16 mouse cellular contexts compared by ENCODE assay signal in genomic region chr6:17932806-17933205, GRCm38 (mm10).
DNase-seq lines count a peak whose midpoint lies in the region; ATAC-seq lines count a peak whose summit lies in the region.
"Had no signal": no experiment of that assay in that cellular context is flagged by ENCODE, and none has a peak within 500 bp of the region (broad histone marks: within the 10 kb centered on the region; RNA-seq: fewer than 3 reads in every experiment).

No protein-coding gene starts in this region.

- no peak overlapping the region for H3K4me2 ChIP-seq in forebrain, embryonic 16.5 days (ENCODE audit: low read length)
- H3K4me2 ChIP-seq in forebrain, embryonic 11.5 days (ENCODE audit: low read depth, low read length, severe bottlenecking): no peak overlapping the region
- H3K4me2 ChIP-seq in liver, embryonic 16.5 days (ENCODE audit: low read depth, low read length): no peak overlapping the region

- no peak for DNase-seq in forebrain, embryonic 11.5 days (ENCODE audit: low spot score)
- no peak for DNase-seq in liver
- DNase-seq in ovary, adult 18-20 months (ENCODE audit: low spot score): peak; percentile 26
- DNase-seq in ovary, postnatal 14 days (ENCODE audit: low spot score): no peak
- DNase-seq in adipocyte (ENCODE audit: low spot score): peak; percentile 20
- DNase-seq: adrenal gland, adult 8-10 months; adrenal gland, postnatal 36 days; cerebellum, adult 2 months; cerebellum, postnatal 10 days; gastrocnemius, postnatal 36 days; heart, adult 11 months had no signal

- WGBS in forebrain, embryonic 16.5 days: 90% methylated on average over 8 of the region's 8 CpGs
- 89% methylated on average over 8 of the region's 8 CpGs for WGBS in forebrain, embryonic 11.5 days
- WGBS in liver, embryonic 16.5 days (ENCODE audit: insufficient replicate concordance): 71% methylated on average over 8 of the region's 8 CpGs

- ATAC-seq in forebrain, embryonic 16.5 days: 0 out of 2 replicates have a peak, but pooled peaks have one; percentile 11
- no peak for ATAC-seq in forebrain, embryonic 11.5 days (replicated peaks; ENCODE audit: low FRiP score)
- ATAC-seq in liver, embryonic 16.5 days (ENCODE audit: low read depth): 0 out of 2 replicates have a peak, but pooled peaks have one; percentile 30
- ATAC-seq: hindbrain, embryonic 16.5 days had no signal

- peaks cover 9% of the 10 kb centered on the region for H3K36me3 ChIP-seq in forebrain, embryonic 16.5 days (ENCODE audit: control insufficient read depth, insufficient read depth)
- H3K36me3 ChIP-seq in forebrain, embryonic 11.5 days (ENCODE audit: control insufficient read depth, insufficient read depth, low read length): no peaks in the 10 kb centered on the region
- H3K36me3 ChIP-seq in liver, embryonic 16.5 days (ENCODE audit: control insufficient read depth, insufficient read depth): no peaks in the 10 kb centered on the region

- no peak overlapping the region for H3K4me3 ChIP-seq in forebrain, embryonic 16.5 days (replicated peaks; ENCODE audit: low read length)
- no peak overlapping the region for H3K4me3 ChIP-seq in forebrain, embryonic 11.5 days (ENCODE audit: low read depth, low read length)
- H3K4me3 ChIP-seq in liver, embryonic 16.5 days (ENCODE audit: low read depth, low read length): no peak overlapping the region
- H3K4me3 ChIP-seq: embryonic facial prominence, embryonic 10.5 days had no signal

- H3K27me3 ChIP-seq in forebrain, embryonic 16.5 days (replicated peaks; ENCODE audit: control insufficient read depth, insufficient read depth, low read length): no peaks in the 10 kb centered on the region
- H3K27me3 ChIP-seq in forebrain, embryonic 11.5 days (ENCODE audit: control insufficient read depth, insufficient read depth, low read length): no peaks in the 10 kb centered on the region
- H3K27me3 ChIP-seq in liver, embryonic 16.5 days (ENCODE audit: control insufficient read depth, insufficient read depth, low read depth, low read length): no peaks in the 10 kb centered on the region
- H3K27me3 ChIP-seq: CH12.LX had no signal

- no peak overlapping the region for H3K27ac ChIP-seq in forebrain, embryonic 16.5 days (ENCODE audit: low read length)
- H3K27ac ChIP-seq in forebrain, embryonic 11.5 days (ENCODE audit: low read depth, low read length): no peak overlapping the region
- no peak overlapping the region for H3K27ac ChIP-seq in liver, embryonic 16.5 days (ENCODE audit: low read length)
- H3K27ac ChIP-seq: embryonic facial prominence, embryonic 10.5 days had no signal

- no peak overlapping the region for H3K9ac ChIP-seq in forebrain, embryonic 16.5 days (replicated peaks; ENCODE audit: low read depth, low read length)
- H3K9ac ChIP-seq in forebrain, embryonic 11.5 days (ENCODE audit: low read length): no peak overlapping the region
- H3K9ac ChIP-seq in liver, embryonic 16.5 days (ENCODE audit: low read depth, low read length): no peak overlapping the region

- H3K9me3 ChIP-seq in forebrain, embryonic 16.5 days (ENCODE audit: control insufficient read depth, low read length): no peaks in the 10 kb centered on the region
- H3K9me3 ChIP-seq in forebrain, embryonic 11.5 days (ENCODE audit: control insufficient read depth, low read length): no peaks in the 10 kb centered on the region
- H3K9me3 ChIP-seq in liver, embryonic 16.5 days (replicated peaks; ENCODE audit: control insufficient read depth, low read length): no peaks in the 10 kb centered on the region
- H3K9me3 ChIP-seq: embryonic facial prominence, embryonic 10.5 days had no signal

- no peaks in the 10 kb centered on the region; the same call in 1 of the 2 replicates for H3K4me1 ChIP-seq in forebrain, embryonic 16.5 days (replicated peaks; ENCODE audit: control insufficient read depth, insufficient read depth, low read length)
- no peaks in the 10 kb centered on the region for H3K4me1 ChIP-seq in forebrain, embryonic 11.5 days (replicated peaks; ENCODE audit: control insufficient read depth, insufficient read depth, low read length)
- H3K4me1 ChIP-seq in liver, embryonic 16.5 days (ENCODE audit: control insufficient read depth, low read depth, low read length): no peaks in the 10 kb centered on the region

Comparison
In these comparisons a context has a peak if more than half of its experiments do, and no peak if none do; other contexts are left out.
1. DNase-seq: peak in ovary, adult 18-20 months (single experiment) and adipocyte (single experiment); none in forebrain, embryonic 11.5 days (single experiment), liver (single experiment) and ovary, postnatal 14 days (single experiment).